Mouse (Mus musculus): Measurements from ENCODE around the gene Kin.

The Kin gene

GRCm38 (mm10) chr2:10118751-10119150 is 38.4 kb downstream of the Kin start:
- DNase-seq (ENCODE audit: low spot score): no peak

GRCm38 (mm10) chr2:10119276-10119675 is 38.9 kb downstream of the Kin start:
- no peak for DNase-seq (ENCODE audit: low spot score)

- DNase-seq (ENCODE audit: low spot score): no peak
These were observed 41.4 kb downstream of the Kin start for GRCm38 (mm10) chr2:10121826-10122225.

GRCm38 (mm10) chr2:10126122-10126521 is 45.7 kb downstream of the Kin start:
- no peak for DNase-seq (ENCODE audit: low spot score)

GRCm38 (mm10) chr2:10127471-10127870 is 47.1 kb downstream of the Kin start:
- no peak for DNase-seq (ENCODE audit: low spot score)

GRCm38 (mm10) chr2:10128571-10128970 is 48.2 kb downstream of the Kin start:
- DNase-seq (ENCODE audit: low spot score): no peak

- DNase-seq (ENCODE audit: low spot score): no peak
These were observed 50.1 kb downstream of the Kin start for GRCm38 (mm10) chr2:10130341-10130990.

- no peak for DNase-seq (ENCODE audit: low spot score)
These were observed 50.9 kb downstream of the Kin start, which contains the start of gene Itih2 for GRCm38 (mm10) chr2:10131296-10131695. Gene Itih2, minus strand, starts transcription at chr2:10131396.

- no peak for DNase-seq (ENCODE audit: low spot score)
These were observed 51.7 kb downstream of the Kin start for GRCm38 (mm10) chr2:10132128-10132527.

GRCm38 (mm10) chr2:10133941-10134340 is 53.5 kb downstream of the Kin start:
- no peak for DNase-seq (ENCODE audit: low spot score)

- no peak for DNase-seq (ENCODE audit: low spot score)
These were observed 56.9 kb downstream of the Kin start for GRCm38 (mm10) chr2:10137320-10137719.

- no peak for DNase-seq (ENCODE audit: low spot score)
These were observed 60.1 kb downstream of the Kin start for GRCm38 (mm10) chr2:10140456-10140855.

All from ovary, postnatal 36 days (tissue).